Mouse (Mus musculus): ENCODE results near the gene Pabpc4. TPM values are rescaled to one million over a fixed set of nuclear protein-coding genes. Genes with fewer than 3 reads are reported as not detected.

Gene Pabpc4
- 100 to 1,000 TPM; 106 to 111 TPM for total RNA-seq (2023)

GRCm38 (mm10) chr4:123261721-123262401, at the start of gene Pabpc4:
Gene Pabpc4 (plus strand): TSS chr4:123262351.

GRCm38 (mm10) chr4:123233492-123234084, 28.6 kb upstream of the Pabpc4 start, which contains the start of gene Heyl:
Gene Heyl (plus strand): TSS chr4:123233556.

GRCm38 (mm10) chr4:123323534-123323933, 61.4 kb downstream of the Pabpc4 start, which contains the start of gene Oxct2a:
Gene Oxct2a (minus strand): TSS chr4:123323634.

GRCm38 (mm10) chr4:123342642-123343470, 80.7 kb downstream of the Pabpc4 start, which contains the start of gene Bmp8a:
Gene Bmp8a (minus strand): TSS chr4:123343252.

Other genes starting within 250 kb of the Pabpc4 start
- gene Trit1, start 245.8 kb upstream of the Pabpc4 start, total RNA-seq (2023): 10 to 100 TPM; 25.6 to 26.1 TPM
- gene Bmp8b, start 157.2 kb upstream of the Pabpc4 start, total RNA-seq (2023): not detected
- gene Oxct2b, start 146.1 kb upstream of the Pabpc4 start, total RNA-seq (2023): not detected
- 10 to 100 TPM; 52.2 to 55.5 TPM for gene Ppie, start 122.4 kb upstream of the Pabpc4 start, total RNA-seq (2023)
- not detected for gene Hpcal4, start 79.1 kb upstream of the Pabpc4 start, total RNA-seq (2023)
- gene Nt5c1a, start 60.8 kb upstream of the Pabpc4 start, total RNA-seq (2023): not detected
- under 1 TPM; 0.29 to 0.77 TPM for gene Heyl, start 28.8 kb upstream of the Pabpc4 start, total RNA-seq (2023)
- under 1 TPM; 0.29 to 0.53 TPM for gene Oxct2a, start 61.3 kb downstream of the Pabpc4 start, total RNA-seq (2023)
- gene Bmp8a, start 80.9 kb downstream of the Pabpc4 start, total RNA-seq (2023): under 1 TPM; 0.38 to 0.92 TPM

Measured in B cell, adult 67 days (primary cell).